Mouse (Mus musculus): ENCODE measurements at regions not wholly inside any gene's neighbourhood (a gene's known extent, or its start where the extent isn't known, plus 50 kb on each side); places are given as distances from the start of the nearest gene placed in this dataset.

- no peak for DNase-seq (ENCODE audit: low spot score in 2 of 2)
These were observed 54.4 kb downstream of the Irf2bpl start for GRCm38 (mm10) chr12:86830247-86830585.

GRCm38 (mm10) chr12:86829581-86830246 is 54.9 kb downstream of the Irf2bpl start:
- no peak for DNase-seq (ENCODE audit: low spot score in 2 of 2)

GRCm38 (mm10) chr12:86827241-86827606 is 57.4 kb downstream of the Irf2bpl start:
- DNase-seq (ENCODE audit: low spot score in 2 of 2) = no peak

GRCm38 (mm10) chr12:86826420-86827240 is 58.0 kb downstream of the Irf2bpl start:
- DNase-seq (ENCODE audit: low spot score in 2 of 2) = peak; percentile 75 to 80

- DNase-seq (ENCODE audit: low spot score in 2 of 2) = no peak
These were observed 58.8 kb downstream of the Irf2bpl start for GRCm38 (mm10) chr12:86825584-86826419.

GRCm38 (mm10) chr12:86824860-86825583 is 59.6 kb downstream of the Irf2bpl start:
- DNase-seq (ENCODE audit: low spot score in 2 of 2) = peak; percentile 68 to 77

- peak; percentile 77 to 87 for DNase-seq (ENCODE audit: low spot score in 2 of 2)
These were observed 60.6 kb downstream of the Irf2bpl start for GRCm38 (mm10) chr12:86823855-86824589.

- no peak for DNase-seq (ENCODE audit: low spot score in 2 of 2)
These were observed 61.1 kb downstream of the Irf2bpl start for GRCm38 (mm10) chr12:86823488-86823854.

- DNase-seq (ENCODE audit: low spot score in 2 of 2) = no peak
These were observed 63.4 kb downstream of the Irf2bpl start for GRCm38 (mm10) chr12:86821183-86821582.

GRCm38 (mm10) chr12:86819568-86819967 is 65.0 kb downstream of the Irf2bpl start:
- DNase-seq (ENCODE audit: low spot score in 2 of 2) = no peak

GRCm38 (mm10) chr12:86819163-86819562 is 65.4 kb downstream of the Irf2bpl start:
- DNase-seq (ENCODE audit: low spot score in 2 of 2) = no peak

GRCm38 (mm10) chr12:86818201-86818600 is 66.4 kb downstream of the Irf2bpl start:
- DNase-seq (ENCODE audit: low spot score in 2 of 2) = no peak

GRCm38 (mm10) chr12:86816702-86817610 is 67.6 kb downstream of the Irf2bpl start:
- DNase-seq (ENCODE audit: low spot score in 2 of 2) = no peak

- peak; percentile 63 to 78 for DNase-seq (ENCODE audit: low spot score in 2 of 2)
These were observed 68.4 kb downstream of the Irf2bpl start for GRCm38 (mm10) chr12:86816171-86816701.

GRCm38 (mm10) chr12:86814740-86815139 is 69.9 kb downstream of the Irf2bpl start:
- DNase-seq (ENCODE audit: low spot score in 2 of 2) = peak in 1 of 2 experiments; percentile 40

Measured in left cerebral cortex, adult 18-20 months (tissue).